Mouse (Mus musculus) bone marrow, adult 2 months (tissue): ENCODE results near the gene Creb1. TPM values are rescaled to one million over a fixed set of nuclear protein-coding genes. Genes with fewer than 3 reads are reported as not detected.

Experiments
- H3K27ac ChIP-seq: fragments of 200-500 bp; 2 replicates; pipeline ENCODE4 v1.5.1; 2012; ENCODE audit warnings: low read depth, mild to moderate bottlenecking, control low read depth, inconsistent platforms, low read length; ENCODE audit not compliant: control insufficient read depth, poor library complexity, insufficient read depth
- H3K4me1 ChIP-seq: fragments of 200-500 bp; 2 replicates; pipeline ENCODE4 v1.6.1; 2011; ENCODE audit warnings: low read length; ENCODE audit not compliant: control insufficient read depth, insufficient read depth
- H3K4me3 ChIP-seq: fragments of 200-500 bp; replicated peaks from 2 replicates; pipeline ENCODE3; 2011; ENCODE audit warnings: mild to moderate bottlenecking, low read depth, low read length, control low read depth; ENCODE audit not compliant: control insufficient read depth
- CTCF ChIP-seq: fragments of 200-500 bp; IDR thresholded peaks from 2 replicates; pipeline ENCODE4 v1.5.1; 2011; ENCODE audit warnings: low read length, control low read depth; ENCODE audit not compliant: control insufficient read depth, insufficient read depth
- POLR2A ChIP-seq: fragments of 200-500 bp; IDR thresholded peaks from 2 replicates; pipeline ENCODE4 v1.6.1; 2011; ENCODE audit warnings: low read depth, mild to moderate bottlenecking, control low read depth, low read length, borderline replicate concordance; ENCODE audit not compliant: control insufficient read depth
- WGBS: fragments of 180-500 bp; shearing (Covaris S2); methylation state at CpG from one replicate; pipeline ENCODE4 v1.1.7; 2018; 5-methylcytosine and 5-hydroxymethylcytosine counted together
- polyA plus RNA-seq: library from polyadenylated mRNA; stranded (reverse); fragments of >200 nt; gene quantifications from 2 replicates; pipeline ENCODE4 v1.2.4, GENCODE M21; 2011; ENCODE audit warnings: low replicate concordance; ENCODE audit not compliant: missing spikeins, insufficient read depth, insufficient read length

Gene Creb1
- polyA plus RNA-seq, 1 experiment, result 15.9 TPM

GRCm38 (mm10) chr1:64601242-64601842, 68.9 kb downstream of the Creb1 start:
- Histone ChIP-seq H3K27ac (no peak overlapping the region), H3K4me3 (no peak overlapping the region), H3K4me1 (peaks cover 1% of the 10 kb centered on the region; the same call in 1 of the 2 replicates)
- 88% methylated on average over 6 of the region's 6 CpGs for WGBS
- TF ChIP-seq POLR2A (no peak), CTCF (no peak)

- WGBS, result 8% methylated on average over 5 of the region's 5 CpGs
- no peak for TF ChIP-seq POLR2A
- TF ChIP-seq CTCF, result no peak
- H3K27ac ChIP-seq, result no peak overlapping the region
Observed at GRCm38 (mm10) chr1:64603381-64603780, 70.9 kb downstream of the Creb1 start.

GRCm38 (mm10) chr1:64609145-64609544, 76.7 kb downstream of the Creb1 start:
- TF ChIP-seq CTCF (no peak), POLR2A (no peak)
- H3K4me1 ChIP-seq, result no peaks in the 10 kb centered on the region; the same call in 1 of the 2 replicates
- WGBS, result 55% methylated on average over 4 of the region's 4 CpGs
- no peak overlapping the region for H3K4me3 ChIP-seq
- no peak overlapping the region for H3K27ac ChIP-seq

More at GRCm38 (mm10) chr1:64603381-64603780, 70.9 kb downstream of the Creb1 start:
- Histone ChIP-seq H3K4me1 (peaks cover 1% of the 10 kb centered on the region; the same call in 1 of the 2 replicates), H3K4me3 (no peak overlapping the region)

GRCm38 (mm10) chr1:64609976-64610375, 77.5 kb downstream of the Creb1 start:
- TF ChIP-seq POLR2A, result no peak
- no peak for TF ChIP-seq CTCF
- 92% methylated on average over 9 of the region's 9 CpGs for WGBS
- H3K4me1 ChIP-seq, result no peaks in the 10 kb centered on the region; the same call in 1 of the 2 replicates
- no peak overlapping the region for H3K4me3 ChIP-seq
- H3K27ac ChIP-seq, result no peak overlapping the region

- no peak overlapping the region for H3K27ac ChIP-seq
- TF ChIP-seq CTCF (no peak), POLR2A (no peak)
- H3K4me3 ChIP-seq, result no peak overlapping the region
- H3K4me1 ChIP-seq, result peaks cover 2% of the 10 kb centered on the region; the same call in 1 of the 2 replicates
- 85% methylated on average over 9 of the region's 9 CpGs for WGBS
Observed at GRCm38 (mm10) chr1:64614311-64614710, 81.9 kb downstream of the Creb1 start.

GRCm38 (mm10) chr1:64614801-64615345, 82.4 kb downstream of the Creb1 start:
- no peak overlapping the region for H3K27ac ChIP-seq
- H3K4me3 ChIP-seq, result no peak overlapping the region
- H3K4me1 ChIP-seq, result peaks cover 2% of the 10 kb centered on the region; the same call in 1 of the 2 replicates
- TF ChIP-seq CTCF, result no peak
- TF ChIP-seq POLR2A, result no peak
- WGBS, result 87% methylated on average over 10 of the region's 10 CpGs

- 87% methylated on average over 11 of the region's 11 CpGs for WGBS
- no peak for TF ChIP-seq CTCF
- TF ChIP-seq POLR2A, result no peak
- Histone ChIP-seq H3K4me1 (peaks cover 2% of the 10 kb centered on the region; the same call in 1 of the 2 replicates), H3K27ac (no peak overlapping the region), H3K4me3 (no peak overlapping the region)
Observed at GRCm38 (mm10) chr1:64615531-64615991, 83.1 kb downstream of the Creb1 start.

- H3K4me1 ChIP-seq, result peaks cover 2% of the 10 kb centered on the region; the same call in 1 of the 2 replicates
- no peak overlapping the region for H3K4me3 ChIP-seq
- 87% methylated on average over 6 of the region's 6 CpGs for WGBS
- H3K27ac ChIP-seq, result no peak overlapping the region
- TF ChIP-seq CTCF (no peak), POLR2A (no peak)
Observed at GRCm38 (mm10) chr1:64616076-64616475, 83.6 kb downstream of the Creb1 start.

- WGBS, result 3% methylated on average over 8 of the region's 8 CpGs
- TF ChIP-seq CTCF (no peak), POLR2A (no peak)
- peak overlapping the region; percentile 90 for H3K27ac ChIP-seq
Observed at GRCm38 (mm10) chr1:64616531-64616880, 84.1 kb downstream of the Creb1 start.

More at GRCm38 (mm10) chr1:64616531-64616880, 84.1 kb downstream of the Creb1 start:
- H3K4me1 ChIP-seq, result peaks cover 2% of the 10 kb centered on the region; the same call in 1 of the 2 replicates
- peak overlapping the region; percentile 96 for H3K4me3 ChIP-seq
